Mouse (Mus musculus): ENCODE data around the gene Anks6.
"Not testable (repeated sequence)": the region's sequence is repeated elsewhere in the genome, so short reads cannot be mapped to it uniquely, and the experiment has no call there.

The Anks6 gene

GRCm38 (mm10) chr4:47056791-47057509, at the start of gene Anks6:
TSS of gene Anks6 (minus strand) at chr4:47057427.
- peak; percentile 56 for DNase-seq (ENCODE audit: low read depth, low spot score)

GRCm38 (mm10) chr4:47103561-47103960, 46.3 kb upstream of the Anks6 start:
- DNase-seq (ENCODE audit: low read depth, low spot score) = no peak

DNA sequence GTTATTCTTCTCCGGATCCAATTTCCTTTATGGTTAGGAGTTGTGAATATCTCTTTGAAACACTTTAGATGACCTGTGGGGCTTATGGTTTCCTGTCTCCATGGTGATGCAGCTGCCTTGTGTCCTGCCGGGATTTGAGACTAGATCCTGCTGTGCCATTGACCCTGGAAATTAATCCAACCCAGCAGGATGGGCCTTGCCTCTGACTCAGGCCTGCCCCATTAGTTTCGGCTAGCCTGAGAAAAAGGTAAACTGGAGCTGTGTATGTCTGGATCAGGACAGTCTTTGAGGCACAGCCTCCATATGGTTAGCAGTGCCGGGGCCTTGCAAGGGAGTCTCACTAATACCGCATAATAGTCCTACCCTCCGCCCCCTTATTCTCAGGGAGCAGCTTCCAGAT, 36.4 kb upstream of the Anks6 start:
- DNase-seq (ENCODE audit: low read depth, low spot score) = no peak

- no peak for DNase-seq (ENCODE audit: low read depth, low spot score)
Observed at GRCm38 (mm10) chr4:47093161-47093560, 35.9 kb upstream of the Anks6 start.

GRCm38 (mm10) chr4:47092387-47093021, 35.3 kb upstream of the Anks6 start:
- DNase-seq (ENCODE audit: low read depth, low spot score) = no peak

GRCm38 (mm10) chr4:47091493-47092386, 34.5 kb upstream of the Anks6 start, which contains the start of gene Galnt12:
TSS of gene Galnt12 (plus strand) at chr4:47091909.
- no peak for DNase-seq (ENCODE audit: low read depth, low spot score)

- no peak for DNase-seq (ENCODE audit: low read depth, low spot score)
Observed at GRCm38 (mm10) chr4:47088671-47089070, 31.4 kb upstream of the Anks6 start.

DNA sequence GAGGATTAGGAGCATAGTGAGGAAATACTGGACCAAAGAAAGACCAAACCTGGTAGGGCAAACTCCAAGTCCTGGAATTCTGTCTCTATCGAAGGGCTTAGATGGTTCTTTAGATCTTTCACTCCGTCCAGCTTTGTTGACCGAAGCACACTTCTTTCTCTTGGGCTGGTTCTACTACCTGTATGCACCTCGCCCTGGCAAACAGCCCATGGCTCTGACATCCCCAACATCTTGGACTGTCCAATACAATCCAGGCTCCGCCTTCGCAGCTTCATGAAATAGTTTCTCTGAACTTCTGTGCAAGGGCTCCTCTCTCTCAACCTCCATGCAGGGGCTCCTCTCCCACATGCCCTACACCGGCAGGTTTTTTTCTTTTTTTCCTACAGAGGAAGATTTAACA, 26.6 kb upstream of the Anks6 start:
- DNase-seq (ENCODE audit: low read depth, low spot score) = no peak

DNA sequence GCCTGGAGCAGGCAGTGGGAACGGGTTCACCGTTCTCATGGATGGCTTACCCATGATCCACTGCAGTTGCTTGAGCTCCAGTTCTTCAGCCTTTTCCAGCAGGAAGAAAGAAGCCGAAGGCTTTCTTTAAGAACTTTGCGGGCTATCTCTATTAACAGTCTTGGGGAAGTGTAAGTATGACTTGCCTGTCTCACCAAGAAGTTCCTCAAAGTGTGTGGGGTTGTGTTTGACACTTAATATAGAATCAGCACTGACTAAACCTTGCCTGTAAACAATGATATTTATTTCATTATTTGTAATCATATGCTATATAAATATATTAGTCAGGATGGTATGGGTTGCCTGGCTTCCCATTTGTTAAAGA, 23.4 kb upstream of the Anks6 start:
- no peak for DNase-seq (ENCODE audit: low read depth, low spot score)

DNA sequence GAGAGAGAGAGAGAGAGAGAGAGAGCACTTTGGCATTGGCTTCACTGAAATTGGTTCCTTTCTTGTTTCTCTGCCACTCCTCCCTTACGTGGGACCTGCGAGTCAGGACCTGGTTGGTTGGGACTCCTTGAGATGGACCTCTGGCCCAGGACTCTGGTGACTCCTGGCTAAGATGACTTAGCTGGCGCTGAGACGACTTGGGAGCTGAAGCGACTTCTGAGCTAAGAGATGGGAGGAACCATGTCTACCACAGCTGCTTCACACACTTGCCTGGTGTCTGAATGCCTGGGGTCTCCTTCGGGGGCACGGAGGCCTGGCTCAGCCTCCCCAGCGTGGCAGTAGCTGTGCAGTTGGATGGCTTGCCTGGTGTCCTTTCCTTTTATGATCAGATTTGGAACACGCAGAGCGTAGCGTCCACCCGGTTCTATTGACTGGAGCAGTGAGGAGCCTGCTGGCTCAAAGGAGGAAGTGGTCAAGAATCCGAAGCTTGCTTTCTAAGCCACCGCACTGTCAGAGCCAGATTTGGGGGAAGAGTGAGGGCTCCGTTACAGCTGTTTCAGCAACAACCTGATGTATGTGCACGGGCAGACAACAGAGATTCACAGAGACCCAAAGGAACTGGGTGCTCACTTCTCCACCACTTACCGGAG, 22.9 kb upstream of the Anks6 start:
- DNase-seq (ENCODE audit: low read depth, low spot score) = no peak

DNA sequence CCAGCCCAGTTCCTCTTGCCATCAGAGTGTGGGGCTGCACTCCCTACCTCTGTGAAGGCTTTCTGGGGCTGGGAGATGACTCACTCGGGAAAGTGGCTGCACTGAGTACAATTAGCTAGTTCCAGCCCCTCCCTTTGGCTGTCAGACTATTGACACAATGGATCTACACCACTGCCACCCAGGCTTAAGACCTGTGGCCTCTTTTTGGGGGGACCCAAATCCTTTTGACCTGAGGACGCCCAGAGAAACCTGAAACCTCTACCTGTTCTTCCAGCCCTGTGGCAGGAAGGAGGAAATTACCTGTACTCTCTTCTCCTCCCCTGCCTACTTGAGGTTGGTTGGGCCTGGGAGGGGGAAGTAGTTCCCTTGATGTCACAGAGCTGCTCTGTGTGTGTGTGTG, 17.8 kb upstream of the Anks6 start:
- DNase-seq (ENCODE audit: low read depth, low spot score) = no peak

DNA sequence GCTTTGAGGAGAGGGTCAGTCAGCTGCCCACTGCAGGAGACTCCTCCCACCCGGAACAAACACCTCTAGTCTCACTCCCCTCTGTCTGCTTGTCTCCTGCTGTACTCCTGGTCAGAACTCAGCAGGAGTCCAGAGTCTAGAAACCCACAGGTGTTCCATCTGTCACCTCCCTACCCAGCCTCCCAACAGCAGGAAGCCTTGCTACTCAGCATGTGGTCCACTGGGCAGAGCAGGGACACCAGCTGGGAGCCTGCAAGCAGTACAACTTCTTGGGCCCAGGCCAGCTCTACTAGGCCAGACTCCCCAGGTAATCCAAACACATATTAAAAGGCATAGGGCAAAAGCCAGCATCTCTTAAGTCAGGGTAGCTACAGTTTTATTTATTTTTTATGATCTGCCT, 3.7 kb upstream of the Anks6 start:
- no peak for DNase-seq (ENCODE audit: low read depth, low spot score)

DNA sequence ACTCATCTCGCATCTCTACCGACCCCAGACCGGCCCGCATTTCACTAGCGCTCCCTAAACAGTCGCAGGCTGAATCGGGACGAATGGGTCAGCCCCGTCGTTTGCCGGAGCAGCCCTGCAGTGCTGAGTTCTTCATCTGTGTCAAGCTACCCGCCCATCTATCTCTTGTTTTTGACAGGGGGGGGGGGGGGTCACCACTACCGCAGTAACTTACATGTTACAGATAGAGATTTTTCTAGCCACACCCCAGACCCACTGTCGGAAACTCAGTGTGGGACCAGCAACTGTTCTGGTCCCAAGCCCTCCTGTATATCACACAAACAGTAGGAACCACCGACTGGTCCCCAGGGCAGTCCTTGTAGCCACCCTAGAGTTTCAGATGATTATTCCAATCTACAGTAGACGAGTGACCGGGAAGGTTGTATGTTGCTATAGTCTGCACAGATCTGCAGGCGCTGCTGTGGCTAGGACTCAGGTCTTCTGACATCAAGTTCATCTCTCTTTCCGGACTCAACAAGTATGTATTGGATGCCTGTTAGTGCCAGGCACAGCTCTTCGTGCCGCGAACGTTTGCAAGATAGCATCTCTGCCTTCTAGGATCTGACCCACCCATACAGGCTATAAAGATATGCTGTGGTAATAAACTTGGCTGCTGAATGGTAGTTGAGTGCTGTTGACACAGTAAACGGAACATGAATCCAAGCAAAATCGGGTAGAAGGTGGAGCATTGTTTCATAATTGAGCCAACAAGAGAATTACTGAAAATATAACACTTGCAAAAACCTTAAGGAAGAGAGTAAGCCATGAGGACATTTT, 491 bp upstream of the Anks6 start:
- no peak for DNase-seq (ENCODE audit: low read depth, low spot score)

- DNase-seq (ENCODE audit: low read depth, low spot score) = no peak
Observed at GRCm38 (mm10) chr4:47055570-47056080, 1.6 kb downstream of the Anks6 start.

DNA sequence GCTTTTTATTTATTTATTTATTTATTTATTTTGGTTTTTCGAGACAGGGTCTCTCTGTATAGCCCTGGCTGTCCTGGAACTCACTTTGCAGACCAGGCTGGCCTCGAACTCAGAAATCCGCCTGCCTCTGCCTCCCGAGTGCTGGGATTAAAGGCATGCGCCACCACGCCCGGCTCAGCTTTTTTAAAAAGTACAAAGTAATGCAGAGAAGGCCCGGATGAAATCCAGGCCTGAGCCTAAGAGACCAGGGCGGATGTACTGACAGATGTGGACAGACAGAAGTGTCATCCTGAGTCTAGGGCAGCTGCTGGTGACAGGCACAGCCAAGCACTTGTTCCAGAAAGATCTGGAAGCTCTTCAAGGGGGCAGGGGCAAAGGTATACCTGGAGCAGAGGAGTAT, 2.1 kb downstream of the Anks6 start:
- DNase-seq (ENCODE audit: low read depth, low spot score) = not testable (repeated sequence)

DNA sequence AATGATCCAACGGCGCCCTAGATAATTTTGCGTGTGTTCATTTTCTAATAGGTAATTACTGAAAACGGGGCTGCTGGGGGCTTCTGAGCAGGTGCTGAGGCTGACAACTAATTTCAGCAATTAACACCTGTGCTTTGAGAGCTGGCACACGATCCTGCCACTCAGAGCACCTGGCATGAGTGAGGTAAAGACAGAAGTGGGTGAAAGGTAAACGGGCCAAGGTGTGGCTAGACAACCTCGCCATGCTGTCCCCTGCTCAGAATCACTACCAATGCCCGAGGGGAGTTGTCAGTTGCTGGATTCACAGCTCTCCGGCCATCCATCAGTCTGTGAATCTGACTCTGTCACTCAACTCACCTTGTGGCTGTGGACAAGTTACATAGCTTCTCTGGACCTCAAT, 5.3 kb downstream of the Anks6 start:
- DNase-seq (ENCODE audit: low read depth, low spot score) = no peak

DNA sequence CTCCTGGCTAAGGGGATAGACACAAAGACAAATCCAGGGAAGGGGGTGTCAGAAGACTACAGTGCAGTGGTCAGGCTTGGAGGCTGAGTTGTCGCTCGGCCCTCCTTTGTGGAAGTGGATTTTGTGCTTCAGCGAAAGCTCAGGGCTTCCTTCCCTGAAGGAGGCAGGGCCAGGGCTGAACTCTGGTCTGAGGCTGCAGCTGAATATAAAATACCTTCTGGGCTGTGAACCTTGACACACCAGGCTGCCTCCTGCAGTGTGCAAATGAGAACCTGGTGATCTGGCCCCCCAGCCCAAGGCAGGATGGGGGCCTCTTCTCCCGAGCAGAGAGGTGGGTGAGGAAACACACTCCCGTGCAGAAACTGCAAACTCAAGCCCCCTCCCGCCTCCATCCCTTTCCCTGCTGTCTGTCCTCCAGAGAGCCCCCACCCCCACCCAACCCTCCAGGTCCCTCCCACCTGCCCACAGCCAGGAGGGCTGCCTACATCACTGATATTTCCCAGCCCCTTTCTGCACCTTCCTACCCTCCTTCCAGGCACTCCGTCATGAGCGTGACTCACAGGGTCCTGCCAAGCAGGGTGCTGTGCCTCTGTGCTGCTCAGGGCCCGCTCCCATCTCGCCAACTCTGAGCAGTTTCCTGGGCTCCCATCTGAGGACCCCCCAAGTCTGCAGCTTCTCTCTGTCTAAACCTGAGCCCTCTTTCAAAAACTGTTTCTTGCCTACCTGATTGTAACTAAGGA, 6.4 kb downstream of the Anks6 start:
- DNase-seq (ENCODE audit: low read depth, low spot score) = no peak

GRCm38 (mm10) chr4:47050167-47050566, 7.1 kb downstream of the Anks6 start:
- peak; percentile 71 for DNase-seq (ENCODE audit: low read depth, low spot score)

- no peak for DNase-seq (ENCODE audit: low read depth, low spot score)
Observed at GRCm38 (mm10) chr4:47049216-47049615, 8.0 kb downstream of the Anks6 start.

DNA sequence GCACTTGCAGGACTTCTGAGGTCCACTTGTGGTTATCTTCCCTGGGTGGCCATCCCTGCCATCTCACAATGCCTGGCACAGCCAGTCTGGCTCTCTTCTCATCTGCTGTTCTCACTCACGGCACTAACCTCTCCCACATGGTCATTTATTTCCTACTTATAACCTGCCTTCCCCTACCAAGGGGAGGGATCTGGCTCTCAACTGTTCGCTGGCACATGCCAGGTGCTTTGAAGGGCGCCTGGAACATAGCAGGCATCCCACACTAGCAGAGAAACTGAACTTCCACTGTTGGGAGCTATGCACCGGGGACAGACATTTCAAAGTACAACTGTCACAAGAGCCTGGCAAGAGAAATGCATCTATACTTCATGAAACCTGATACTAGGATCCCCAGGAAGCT, 9.5 kb downstream of the Anks6 start:
- no peak for DNase-seq (ENCODE audit: low read depth, low spot score)

All from embryo, embryonic 11.5 days (tissue).